Mouse (Mus musculus): ENCODE measurements at regions not wholly inside any gene's neighbourhood (a gene's known extent, or its start where the extent isn't known, plus 50 kb on each side); places are given as distances from the start of the nearest gene placed in this dataset.
A peak's percentile ranks its signal among the peaks of the same experiment; 100 is the strongest.
"Not testable (repeated sequence)": the region's sequence is repeated elsewhere in the genome, so short reads cannot be mapped to it uniquely, and the experiment has no call there.

DNA sequence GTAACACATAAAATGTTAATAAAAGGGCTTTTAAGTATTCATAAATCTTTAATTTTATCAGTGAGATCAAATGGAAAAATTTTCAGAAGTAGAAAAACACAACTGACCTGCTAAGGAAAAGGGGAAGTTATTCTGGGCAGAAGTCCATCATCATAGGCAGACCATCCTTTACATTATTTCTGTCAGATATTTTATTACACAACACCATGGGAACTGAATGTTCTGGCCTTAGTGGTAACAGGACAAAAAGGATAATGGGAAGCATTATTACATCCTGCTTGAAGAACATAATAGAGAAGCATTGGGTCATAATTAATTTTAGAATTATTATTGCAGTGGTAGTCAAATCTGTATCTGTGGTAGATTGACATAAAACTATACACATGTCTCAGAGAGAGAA, 603.5 kb upstream of the Gje1 start:
- no peak overlapping the region for H3K27ac ChIP-seq (ENCODE audit: insufficient read depth, low read length)
- no peak overlapping the region for H3K4me3 ChIP-seq (ENCODE audit: insufficient read depth, low read length)
- no peaks in the 10 kb centered on the region for H3K4me1 ChIP-seq (ENCODE audit: control insufficient read depth, insufficient read depth, low read length)
- TF ChIP-seq CTCF (IDR thresholded peaks at IDR 0.05; ENCODE audit: borderline replicate concordance, insufficient read depth, low read length) (no peak), POLR2A (IDR thresholded peaks at IDR 0.05; ENCODE audit: low read depth, low read length) (no peak)

DNA sequence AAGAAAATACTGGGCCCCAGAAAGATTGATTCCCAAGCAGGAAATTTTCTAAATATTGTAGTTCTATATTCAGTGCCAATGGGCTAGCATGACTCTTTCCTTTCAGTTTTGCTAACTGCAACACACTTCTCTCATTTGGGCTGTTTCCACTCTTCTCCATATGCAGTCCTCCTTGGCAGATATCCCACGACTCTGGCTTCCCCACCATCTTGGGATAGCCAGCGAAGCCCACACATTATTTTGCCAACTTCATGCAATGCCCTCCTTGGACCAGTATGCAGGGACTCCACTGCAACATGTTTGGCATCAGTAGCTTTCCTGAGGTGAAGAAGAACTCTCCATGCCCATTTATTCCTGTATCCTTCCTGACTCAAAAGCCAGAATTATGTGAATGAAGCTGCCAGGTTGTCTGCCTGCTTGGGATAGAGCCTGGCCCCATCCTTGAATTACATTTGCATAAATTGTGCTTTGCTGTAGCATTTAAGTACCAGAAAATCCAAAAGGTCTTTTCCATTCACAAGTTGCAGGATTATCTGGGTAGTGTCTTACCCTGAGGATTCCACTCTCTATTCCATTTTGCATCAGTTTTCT, 599.1 kb upstream of the Gje1 start:
- TF ChIP-seq CTCF (IDR thresholded peaks at IDR 0.05; ENCODE audit: borderline replicate concordance, insufficient read depth, low read length) (no peak), POLR2A (IDR thresholded peaks at IDR 0.05; ENCODE audit: low read depth, low read length) (no peak)
- H3K4me3 ChIP-seq (ENCODE audit: insufficient read depth, low read length): no peak overlapping the region
- no peak overlapping the region for H3K27ac ChIP-seq (ENCODE audit: insufficient read depth, low read length)
- no peaks in the 10 kb centered on the region for H3K4me1 ChIP-seq (ENCODE audit: control insufficient read depth, insufficient read depth, low read length)

DNA sequence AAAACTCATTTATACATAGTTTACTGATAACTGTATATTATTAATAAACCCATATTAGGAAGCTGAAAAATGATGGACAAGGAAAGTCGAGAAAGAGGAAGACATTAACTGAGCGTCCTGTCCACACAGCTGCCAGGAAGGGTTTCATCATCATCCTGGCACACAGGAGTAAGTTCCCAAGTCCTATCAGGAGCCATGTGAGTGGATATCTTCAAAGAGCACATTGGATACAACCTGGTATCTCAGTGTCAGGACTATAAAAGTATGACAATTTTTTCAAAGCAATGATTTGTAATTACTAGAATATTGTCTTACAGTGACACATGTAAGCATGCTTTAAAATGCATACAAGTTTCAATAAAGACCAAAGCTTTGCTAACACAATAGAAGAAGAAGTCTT, 592.6 kb upstream of the Gje1 start:
- no peak overlapping the region for H3K4me3 ChIP-seq (ENCODE audit: insufficient read depth, low read length)
- no peaks in the 10 kb centered on the region for H3K4me1 ChIP-seq (ENCODE audit: control insufficient read depth, insufficient read depth, low read length)
- H3K27ac ChIP-seq (ENCODE audit: insufficient read depth, low read length): no peak overlapping the region
- TF ChIP-seq CTCF (IDR thresholded peaks at IDR 0.05; ENCODE audit: borderline replicate concordance, insufficient read depth, low read length) (no peak), POLR2A (IDR thresholded peaks at IDR 0.05; ENCODE audit: low read depth, low read length) (no peak)

DNA sequence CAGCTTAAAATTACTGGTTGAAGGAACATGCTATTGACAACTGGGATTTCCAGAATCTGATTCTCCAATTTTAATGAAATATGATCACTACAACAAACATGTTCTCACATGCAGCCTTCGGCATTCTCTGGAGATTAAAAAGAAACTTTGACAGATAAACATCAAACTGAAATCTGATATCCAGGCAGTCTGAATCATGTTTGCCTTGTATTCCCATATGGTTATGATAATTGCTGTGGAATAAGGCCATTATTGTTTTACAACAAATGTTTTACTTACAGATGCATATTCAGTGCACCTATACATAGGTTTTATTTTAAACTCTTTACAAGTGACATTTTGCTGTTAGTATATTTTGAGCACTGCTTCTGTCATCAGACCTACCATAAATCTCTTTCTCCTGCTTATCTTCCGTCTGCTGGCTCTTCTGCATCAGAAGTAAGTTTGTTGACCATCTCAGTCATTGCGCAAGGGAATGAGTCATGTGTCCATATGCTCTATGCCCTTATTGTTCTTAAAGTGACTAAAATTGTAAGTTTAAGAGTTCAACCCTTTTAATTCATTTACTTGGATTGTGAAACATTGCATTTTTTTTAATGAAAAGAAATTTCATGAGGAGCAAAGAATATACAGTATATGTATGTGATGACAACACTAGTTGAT, 587.9 kb upstream of the Gje1 start:
- Histone ChIP-seq H3K27ac (ENCODE audit: insufficient read depth, low read length) (no peak overlapping the region), H3K4me3 (ENCODE audit: insufficient read depth, low read length) (no peak overlapping the region), H3K4me1 (ENCODE audit: control insufficient read depth, insufficient read depth, low read length) (no peaks in the 10 kb centered on the region; the same call in 1 of the 2 replicates)
- TF ChIP-seq POLR2A (IDR thresholded peaks at IDR 0.05; ENCODE audit: low read depth, low read length) (no peak), CTCF (IDR thresholded peaks at IDR 0.05; ENCODE audit: borderline replicate concordance, insufficient read depth, low read length) (no peak)

DNA sequence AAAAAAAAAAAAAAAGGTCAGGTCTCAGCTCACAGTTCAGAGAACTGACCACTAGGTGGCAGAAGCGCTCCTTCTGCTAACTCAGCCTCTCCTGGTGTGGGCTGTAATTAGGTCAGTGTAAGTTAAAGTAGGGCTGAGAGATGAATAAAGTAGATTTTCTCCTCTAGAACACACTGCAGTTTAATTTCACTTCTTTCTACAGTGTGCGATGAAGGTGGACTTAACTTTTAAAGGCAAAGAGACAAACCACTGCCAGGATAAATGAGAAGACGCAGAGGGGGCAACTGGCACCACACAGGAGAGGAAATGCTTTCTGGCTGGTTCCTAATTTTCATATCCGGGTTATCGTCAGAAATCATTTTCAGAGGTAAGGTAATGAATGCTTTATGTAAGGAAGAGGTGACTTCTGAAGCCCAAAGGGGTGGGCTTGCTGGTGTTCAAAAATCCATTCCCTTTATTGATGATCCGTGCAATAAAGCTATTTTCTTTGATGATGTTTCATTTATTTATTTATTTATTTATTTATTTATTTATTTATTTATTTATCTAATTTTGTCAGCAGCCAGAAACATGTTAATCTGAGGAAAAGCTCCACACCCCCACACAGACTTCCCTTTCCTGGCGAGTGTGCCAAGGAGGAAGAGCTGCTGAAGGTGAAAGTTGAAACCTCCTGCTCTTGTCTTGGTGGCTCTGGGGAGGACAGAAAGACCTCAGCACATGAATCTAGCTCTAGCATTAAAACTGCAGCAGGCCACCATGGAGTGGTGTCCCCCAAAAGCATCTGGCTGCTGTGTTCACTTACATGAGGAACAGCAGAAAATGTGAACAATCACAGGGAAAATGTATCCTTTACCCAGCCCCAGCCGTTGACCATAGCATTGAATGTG, 582.4 kb upstream of the Gje1 start:
- Histone ChIP-seq H3K4me1 (ENCODE audit: control insufficient read depth, insufficient read depth, low read length) (no peaks in the 10 kb centered on the region; the same call in 1 of the 2 replicates), H3K4me3 (ENCODE audit: insufficient read depth, low read length) (no peak overlapping the region), H3K27ac (ENCODE audit: insufficient read depth, low read length) (no peak overlapping the region)
- TF ChIP-seq POLR2A (IDR thresholded peaks at IDR 0.05; ENCODE audit: low read depth, low read length) (no peak), CTCF (IDR thresholded peaks at IDR 0.05; ENCODE audit: borderline replicate concordance, insufficient read depth, low read length) (peak; percentile 68; the same call in 1 of the 2 replicates)

DNA sequence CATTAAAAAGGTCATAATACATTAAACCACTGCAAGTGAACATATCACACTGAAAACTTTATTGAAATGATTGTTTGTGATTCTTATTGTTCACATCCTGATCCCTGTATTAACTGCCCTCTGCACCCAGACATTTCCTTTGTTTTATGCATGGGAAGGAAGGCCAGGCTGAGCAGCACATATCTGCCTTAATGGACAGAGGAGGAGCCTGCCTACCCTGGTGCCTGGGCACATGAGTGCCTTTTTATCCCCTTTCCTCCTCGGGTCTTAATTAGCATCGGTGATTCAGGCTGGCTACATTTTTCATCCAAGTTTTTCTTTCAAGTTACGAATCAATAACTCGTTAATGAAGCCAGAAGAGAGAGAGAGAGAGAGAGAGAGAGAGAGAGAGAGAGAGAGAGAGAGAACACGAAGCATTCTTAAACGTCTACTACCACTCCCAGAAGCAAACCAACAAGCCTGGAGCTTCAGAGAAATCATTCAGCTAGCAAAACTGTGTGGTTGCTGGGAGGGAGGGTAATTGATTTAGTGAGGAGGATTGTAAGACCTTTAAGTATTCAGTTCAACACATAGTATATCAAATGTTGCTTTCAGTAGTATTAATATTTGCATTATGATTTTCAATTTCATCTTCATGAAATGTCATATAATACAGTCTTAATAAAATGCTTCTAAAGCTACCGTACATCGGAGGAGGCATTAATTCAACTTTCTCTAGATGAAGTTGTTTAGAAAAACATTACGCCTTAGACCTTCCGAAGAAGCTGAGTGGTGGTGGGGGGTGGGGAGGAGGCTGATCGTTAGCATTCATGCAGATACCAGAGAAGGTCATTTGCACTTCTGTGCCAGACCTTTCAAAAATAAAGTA, 581.6 kb upstream of the Gje1 start:
- H3K4me3 ChIP-seq (ENCODE audit: insufficient read depth, low read length): no peak overlapping the region

DNA sequence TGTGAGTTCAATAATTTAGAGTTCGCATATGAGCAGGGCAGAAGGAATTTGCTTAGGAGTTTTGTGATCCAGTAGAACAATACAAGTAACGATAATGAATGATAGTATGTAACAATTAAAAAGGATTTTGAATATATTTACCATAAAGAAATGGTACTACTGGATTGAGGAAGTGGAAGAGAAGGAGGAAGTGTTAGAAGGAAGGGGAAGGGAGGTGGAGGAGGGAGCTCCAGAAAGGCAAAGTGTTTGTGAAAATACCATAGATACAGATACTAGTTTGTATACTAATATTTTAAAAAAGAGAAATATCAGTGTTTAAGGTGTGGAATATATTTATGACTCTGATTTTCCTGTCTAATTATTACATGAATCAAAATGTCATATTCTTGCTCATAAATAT, 579.2 kb upstream of the Gje1 start:
- Histone ChIP-seq H3K4me1 (ENCODE audit: control insufficient read depth, insufficient read depth, low read length) (no peaks in the 10 kb centered on the region; the same call in 1 of the 2 replicates), H3K27ac (ENCODE audit: insufficient read depth, low read length) (no peak overlapping the region), H3K4me3 (ENCODE audit: insufficient read depth, low read length) (no peak overlapping the region)
- TF ChIP-seq CTCF (IDR thresholded peaks at IDR 0.05; ENCODE audit: borderline replicate concordance, insufficient read depth, low read length) (no peak), POLR2A (IDR thresholded peaks at IDR 0.05; ENCODE audit: low read depth, low read length) (no peak)

More for the DNA sequence above, 581.6 kb upstream of the Gje1 start:
- Histone ChIP-seq H3K27ac (ENCODE audit: insufficient read depth, low read length) (no peak overlapping the region), H3K4me1 (ENCODE audit: control insufficient read depth, insufficient read depth, low read length) (no peaks in the 10 kb centered on the region; the same call in 1 of the 2 replicates)
- no peak for TF ChIP-seq CTCF (IDR thresholded peaks at IDR 0.05; ENCODE audit: borderline replicate concordance, insufficient read depth, low read length)
- TF ChIP-seq POLR2A (IDR thresholded peaks at IDR 0.05; ENCODE audit: low read depth, low read length): no peak

DNA sequence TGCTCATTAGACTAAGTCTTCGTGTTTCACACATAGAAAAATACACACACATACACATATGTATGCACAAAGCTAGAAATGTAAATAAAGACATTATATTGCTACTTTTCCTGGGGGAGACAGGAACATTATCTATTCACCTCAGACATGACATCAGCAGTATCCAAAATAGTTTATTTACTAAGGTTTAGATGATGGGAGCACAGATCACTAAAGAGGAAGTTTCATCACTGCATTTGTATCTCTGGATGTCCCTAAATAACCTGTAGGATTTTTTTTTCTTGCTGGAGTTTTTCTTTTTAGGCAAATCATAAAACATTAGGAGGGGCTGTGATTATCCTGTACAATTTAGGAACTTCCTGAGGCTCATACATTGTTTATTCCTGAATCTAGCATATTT, 576.1 kb upstream of the Gje1 start:
- Histone ChIP-seq H3K27ac (ENCODE audit: insufficient read depth, low read length) (no peak overlapping the region), H3K4me3 (ENCODE audit: insufficient read depth, low read length) (no peak overlapping the region), H3K4me1 (ENCODE audit: control insufficient read depth, insufficient read depth, low read length) (no peaks in the 10 kb centered on the region)
- no peak for TF ChIP-seq CTCF (IDR thresholded peaks at IDR 0.05; ENCODE audit: borderline replicate concordance, insufficient read depth, low read length)
- TF ChIP-seq POLR2A (IDR thresholded peaks at IDR 0.05; ENCODE audit: low read depth, low read length): no peak

DNA sequence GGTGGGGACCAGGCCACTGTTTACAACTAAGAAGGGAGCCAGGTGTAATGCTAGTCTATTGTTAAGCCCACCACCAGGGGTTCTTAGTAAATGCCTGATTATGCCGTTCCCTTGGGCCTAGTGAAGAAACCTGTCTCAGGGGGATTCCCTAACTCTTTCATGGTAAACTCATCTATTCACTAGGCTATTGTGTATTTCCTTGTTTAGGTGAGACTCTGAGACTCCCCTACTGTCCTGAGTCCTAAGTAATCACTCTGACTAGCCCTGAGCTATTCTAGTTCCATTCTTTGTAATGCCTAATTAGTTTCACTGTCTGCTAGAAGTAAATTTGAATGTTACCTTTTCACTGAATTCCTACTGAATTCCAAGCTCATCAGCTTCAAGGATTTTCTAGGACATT, 545.3 kb upstream of the Gje1 start:
- H3K27ac ChIP-seq (ENCODE audit: insufficient read depth, low read length); H3K4me1 ChIP-seq (ENCODE audit: control insufficient read depth, insufficient read depth, low read length); H3K4me3 ChIP-seq (ENCODE audit: insufficient read depth, low read length): not testable (repeated sequence)

DNA sequence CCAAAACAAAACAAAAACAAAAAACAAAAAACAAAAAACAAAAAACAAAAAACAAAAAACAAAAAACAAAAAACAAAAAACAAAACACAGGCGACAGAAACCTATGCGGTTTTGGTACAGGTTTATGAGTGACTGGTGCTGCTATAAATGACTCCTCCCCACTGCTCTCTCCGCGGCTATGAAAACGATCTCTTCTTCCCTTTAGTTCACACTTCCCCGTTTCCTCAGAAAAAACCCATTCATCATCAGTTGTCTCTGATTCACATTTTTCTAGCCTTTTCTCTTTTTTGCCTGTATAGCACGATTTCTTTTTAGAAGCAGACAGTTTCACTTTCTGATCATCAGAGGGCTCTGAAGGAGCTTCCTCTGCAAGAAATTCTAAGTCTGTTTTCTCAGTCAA, 544.3 kb upstream of the Gje1 start:
- not testable (repeated sequence) for H3K4me1 ChIP-seq (ENCODE audit: control insufficient read depth, insufficient read depth, low read length); H3K27ac ChIP-seq (ENCODE audit: insufficient read depth, low read length); H3K4me3 ChIP-seq (ENCODE audit: insufficient read depth, low read length)

All from embryonic fibroblast, embryonic 13.5 days (primary cell).